Mouse (Mus musculus) ES-Bruce4 (cell line): ENCODE data around the gene Il1r2.

Experiments used
- CTCF ChIP-seq: IDR thresholded peaks from one replicate; pipeline ENCODE4 v1.8.1; 2011; ENCODE audit warnings: low read depth, low read length
- EP300 ChIP-seq: IDR thresholded peaks from 2 replicates; pipeline ENCODE4 v1.6.1; 2011; ENCODE audit warnings: low read depth, low read length; ENCODE audit not compliant: insufficient read depth
- POLR2A ChIP-seq: IDR thresholded peaks from one replicate; pipeline ENCODE4 v1.8.1; 2011; ENCODE audit warnings: low read length; ENCODE audit not compliant: insufficient read depth

DNA sequence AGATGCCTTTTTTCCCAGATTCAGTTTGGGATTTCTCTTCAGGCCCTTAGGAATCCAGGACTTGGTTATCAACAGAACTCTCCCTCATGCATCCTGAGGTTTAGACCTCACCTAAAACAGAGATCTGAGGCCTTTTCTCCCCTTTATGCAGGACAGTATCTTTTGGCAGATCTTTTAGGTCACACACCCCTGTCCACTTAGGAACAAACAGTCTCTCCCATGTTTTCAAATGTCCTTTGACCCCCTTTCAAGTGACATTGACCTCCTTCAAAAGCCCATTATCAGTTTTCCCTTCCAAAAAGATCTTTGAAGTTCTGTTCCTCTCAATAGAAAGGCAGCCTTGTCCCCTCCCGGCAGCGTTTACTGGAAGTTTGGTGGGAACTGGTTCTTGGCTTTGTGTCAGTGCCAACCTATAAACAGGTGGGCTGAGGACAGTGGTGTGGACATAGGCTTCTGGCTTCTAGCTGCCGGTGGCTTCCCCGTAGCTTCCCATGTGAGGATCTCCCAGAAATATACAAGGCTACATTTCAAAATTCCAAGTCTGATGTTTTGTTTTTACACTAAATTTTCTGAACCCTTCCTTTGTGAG lies 89.5 kb downstream of the Il1r2 start:
- TF ChIP-seq CTCF (no peak), POLR2A (no peak), EP300 (no peak)
